Mouse (Mus musculus): ENCODE data around the gene AI837181.

DNA sequence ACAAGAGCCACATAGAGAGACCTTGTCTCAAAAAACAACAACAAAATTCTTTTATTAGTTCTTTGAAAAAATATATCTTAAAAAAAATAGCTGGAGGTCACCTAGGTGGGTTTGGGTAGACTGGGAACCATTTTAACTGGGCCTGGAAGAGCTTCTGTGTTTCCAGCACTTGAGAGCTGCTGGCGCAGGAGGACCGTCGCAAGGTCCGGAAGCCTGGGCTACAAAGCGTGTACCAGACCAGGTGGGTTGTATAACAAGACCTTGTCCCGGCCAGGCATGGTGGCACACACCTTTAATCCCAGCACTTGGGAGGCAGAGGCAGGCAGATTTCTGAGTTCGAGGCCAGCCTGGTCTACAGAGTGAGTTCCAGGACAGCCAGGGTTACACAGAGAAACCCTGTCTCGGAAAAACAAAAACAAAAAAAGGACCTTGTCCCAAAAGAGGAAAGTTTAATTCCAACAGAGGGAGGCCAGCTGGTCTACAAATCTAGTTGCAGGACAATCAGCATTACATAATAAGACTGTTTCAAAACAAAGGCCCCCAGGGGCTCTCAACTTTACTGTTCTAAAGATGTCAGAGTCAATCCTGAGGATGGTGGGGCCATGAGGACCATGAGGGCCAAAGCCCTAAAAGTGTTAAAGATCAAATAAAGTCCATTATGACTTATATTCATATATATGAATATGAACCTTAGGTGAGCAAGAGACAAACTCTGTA lies 6.0 kb upstream of the AI837181 start:
- TF ChIP-seq POLR2A (IDR thresholded peaks at IDR 0.05; ENCODE audit: low read depth, low read length) (no peak), CTCF (IDR thresholded peaks at IDR 0.05; ENCODE audit: extremely low read depth, insufficient read length, insufficient replicate concordance, low read depth, low read length) (no peak)
